Mouse (Mus musculus): Measurements from ENCODE around the gene Vangl2. TPM values are rescaled to one million over a fixed set of nuclear protein-coding genes. Genes with fewer than 3 reads are reported as not detected.

The Vangl2 gene
- polyA plus RNA-seq, 1 experiment from 2014 or later = 60.4 TPM

DNA sequence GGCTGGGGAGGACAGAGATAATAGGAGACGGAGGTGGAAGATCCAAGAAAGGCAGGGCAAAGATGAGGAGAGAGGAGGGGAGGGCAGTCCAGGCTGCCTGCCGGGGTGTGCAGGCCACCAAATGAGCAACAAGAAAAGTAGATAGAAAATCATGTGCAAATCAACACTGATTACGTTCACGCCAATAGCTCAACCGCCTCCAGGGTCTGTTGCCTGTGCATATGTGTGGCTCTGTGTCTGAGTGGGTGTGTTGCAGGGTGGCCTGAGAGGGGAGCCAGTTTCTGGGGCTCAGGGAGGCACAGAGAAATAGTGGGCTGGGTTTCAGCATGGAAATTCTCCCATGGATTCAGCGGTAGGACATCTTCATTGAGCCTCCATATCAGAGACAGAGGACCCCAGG, 30.1 kb upstream of the Vangl2 start:
- 49% methylated on average over 6 of the region's 6 CpGs for WGBS
- no peaks in the 10 kb centered on the region for H3K9me3 ChIP-seq (replicated peaks)
- peak overlapping the region; percentile 91 for H3K27ac ChIP-seq
- H3K4me3 ChIP-seq = no peak overlapping the region
- 0 out of 2 replicates have a peak, but pooled peaks cover 2% of the 10 kb centered on the region for H3K27me3 ChIP-seq
- no peaks in the 10 kb centered on the region for H3K36me3 ChIP-seq
- ATAC-seq (ENCODE audit: low FRiP score) = peak; percentile 7; the same call in 1 of the 2 replicates
- H3K9ac ChIP-seq = peak overlapping the region; percentile 45
- H3K4me2 ChIP-seq (replicated peaks) = peak overlapping the region; percentile 72
- peaks cover 69% of the 10 kb centered on the region for H3K4me1 ChIP-seq

DNA sequence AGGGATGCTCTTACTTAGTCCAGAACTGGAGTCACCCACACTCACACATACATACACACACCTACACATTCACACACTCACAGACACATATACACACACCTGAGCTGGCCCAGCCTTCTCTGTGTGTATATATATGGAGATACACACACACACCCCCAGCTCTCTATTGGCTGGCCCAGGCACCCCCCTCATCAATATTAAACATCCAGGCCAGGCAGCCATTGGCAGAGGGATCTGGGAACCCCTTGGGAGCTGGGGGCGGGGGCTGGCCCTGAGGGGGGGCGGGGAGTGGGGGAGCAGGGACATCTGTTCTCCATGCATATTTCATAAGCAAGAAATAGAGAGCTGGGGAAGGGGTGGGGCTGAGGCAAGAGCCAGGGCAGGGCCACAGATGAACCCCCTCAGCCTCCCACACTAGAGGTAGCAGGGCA, 29.3 kb upstream of the Vangl2 start, which contains the start of gene Nhlh1:
Nhlh1 (minus strand) TSS at position 83 of the 431 bp plus-strand sequence.
- 13% methylated on average over 2 of the region's 2 CpGs for WGBS
- Histone ChIP-seq H3K9ac (peak within 1 kb of the TSS; percentile 60), H3K4me3 (peak within 1 kb of the TSS; percentile 39), H3K4me1 (peaks cover 76% of the 10 kb centered on the region), H3K36me3 (no peaks in the 10 kb centered on the region), H3K27me3 (peaks cover 6% of the 10 kb centered on the region; the same call in 1 of the 2 replicates), H3K9me3 (replicated peaks) (no peaks in the 10 kb centered on the region), H3K4me2 (replicated peaks) (peak within 1 kb of the TSS; percentile 72), H3K27ac (peak within 1 kb of the TSS; percentile 91)
- peak; percentile 83 for ATAC-seq (ENCODE audit: low FRiP score)

DNA sequence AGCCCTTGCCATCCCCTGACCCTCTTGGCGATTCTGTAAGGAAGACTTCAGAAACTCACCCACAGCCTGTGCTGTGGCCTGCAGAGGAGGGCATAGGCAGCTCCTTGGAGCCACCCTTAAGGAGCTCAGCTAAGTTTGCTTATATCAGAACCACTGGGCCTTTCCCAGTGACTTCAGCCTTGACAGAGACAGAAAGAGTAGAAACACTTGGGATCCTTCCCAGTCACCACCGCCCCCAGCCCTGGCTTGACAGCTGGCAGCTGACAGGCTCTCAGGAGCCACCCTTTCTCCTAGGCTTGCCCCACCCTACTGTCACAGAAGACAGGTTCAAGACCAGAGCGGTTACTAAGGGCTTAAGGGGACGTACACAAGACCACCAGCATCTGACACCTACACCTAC, 28.0 kb upstream of the Vangl2 start:
- H3K9ac ChIP-seq = peak overlapping the region; percentile 60
- H3K9me3 ChIP-seq (replicated peaks) = no peaks in the 10 kb centered on the region
- H3K36me3 ChIP-seq = no peaks in the 10 kb centered on the region
- H3K27me3 ChIP-seq = peaks cover 6% of the 10 kb centered on the region; the same call in 1 of the 2 replicates
- ATAC-seq (ENCODE audit: low FRiP score) = no peak
- H3K4me1 ChIP-seq = peaks cover 73% of the 10 kb centered on the region
- peak overlapping the region; percentile 72 for H3K4me2 ChIP-seq (replicated peaks)
- 65% methylated on average over 4 of the region's 4 CpGs for WGBS
- H3K4me3 ChIP-seq = peak overlapping the region; percentile 39
- peak overlapping the region; percentile 46; the same call in 1 of the 2 replicates for H3K27ac ChIP-seq

DNA sequence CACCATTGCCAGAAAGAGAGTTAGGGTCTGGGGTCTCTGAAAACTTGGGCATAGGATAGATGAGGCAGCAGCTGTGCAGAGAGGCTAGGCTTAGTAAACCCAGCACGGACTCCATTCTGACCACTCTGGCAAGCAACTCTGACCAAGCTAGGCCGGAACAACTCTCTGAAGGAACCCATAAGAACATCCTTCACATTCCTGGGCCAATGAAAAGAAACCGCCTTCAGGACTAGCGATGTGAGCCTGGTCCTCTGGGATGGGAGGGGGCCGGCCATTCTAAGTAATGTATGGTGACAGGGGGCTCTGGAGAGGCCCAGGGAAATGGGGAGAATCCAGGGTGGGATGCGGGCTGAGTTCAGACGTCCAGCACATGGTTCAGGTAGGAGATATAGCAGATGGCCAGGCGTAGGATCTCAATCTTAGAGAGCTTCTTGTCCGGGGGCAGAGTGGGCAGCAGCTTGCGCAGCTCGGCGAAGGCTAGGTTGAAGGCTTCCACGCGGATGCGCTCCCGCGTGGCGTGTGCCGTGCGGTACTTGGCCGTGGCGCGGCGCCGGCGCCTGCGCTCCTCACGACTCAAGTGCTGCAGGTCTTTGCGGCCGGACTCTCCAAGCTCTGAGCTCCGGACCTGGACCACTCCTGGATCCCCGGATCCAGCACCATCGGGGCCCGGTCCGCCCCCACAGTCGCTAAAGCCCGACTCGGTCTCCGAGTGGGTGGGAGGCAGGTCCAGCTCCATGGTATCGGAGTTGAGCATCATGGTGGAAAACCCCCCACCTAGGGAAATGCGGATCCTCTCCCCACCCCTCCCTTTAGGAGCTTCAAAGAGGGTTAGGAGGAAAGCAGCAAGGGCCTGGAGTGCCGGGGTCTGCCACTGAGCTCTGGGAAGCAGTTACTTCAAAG, 25.5 kb upstream of the Vangl2 start:
- WGBS = 4% methylated on average over 42 of the region's 42 CpGs
- peak overlapping the region; percentile 40; the same call in 1 of the 2 replicates for H3K27ac ChIP-seq
- no peak for ATAC-seq (ENCODE audit: low FRiP score)

DNA sequence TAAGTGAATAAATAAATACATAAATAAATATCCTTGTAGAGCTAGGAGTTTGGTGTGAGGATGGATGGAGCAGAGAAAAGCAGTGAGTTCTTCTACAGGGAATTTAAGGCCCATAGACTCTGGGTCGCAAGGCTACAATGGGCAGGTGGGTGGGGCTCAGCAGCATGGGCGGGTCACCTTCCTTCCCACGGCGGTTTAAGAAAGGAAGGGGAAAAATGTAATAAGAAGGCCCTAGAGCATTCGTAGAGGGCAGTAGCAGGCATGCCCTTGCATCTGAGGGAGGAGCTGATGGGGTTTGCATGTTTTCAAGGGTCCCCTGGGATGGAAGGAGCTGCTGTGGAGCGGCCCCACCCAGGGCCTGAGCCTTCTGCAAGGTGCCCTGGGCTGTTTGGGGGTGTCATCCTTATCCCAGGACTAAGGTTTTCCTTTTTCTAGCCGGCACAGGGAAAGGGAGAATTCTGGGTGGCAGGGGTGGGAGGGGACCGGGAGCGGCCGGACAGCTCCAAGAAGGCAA, 24.6 kb upstream of the Vangl2 start:
- Histone ChIP-seq H3K9me3 (replicated peaks) (no peaks in the 10 kb centered on the region), H3K27me3 (peaks cover 6% of the 10 kb centered on the region; the same call in 1 of the 2 replicates), H3K36me3 (no peaks in the 10 kb centered on the region), H3K4me1 (peaks cover 58% of the 10 kb centered on the region), H3K27ac (peak overlapping the region; percentile 70), H3K4me3 (peak overlapping the region; percentile 39), H3K9ac (peak overlapping the region; percentile 64), H3K4me2 (replicated peaks) (peak overlapping the region; percentile 72)
- ATAC-seq (ENCODE audit: low FRiP score) = no peak
- WGBS = 8% methylated on average over 10 of the region's 10 CpGs

More for the DNA sequence above, 25.5 kb upstream of the Vangl2 start:
- peaks cover 58% of the 10 kb centered on the region for H3K4me1 ChIP-seq
- H3K36me3 ChIP-seq = no peaks in the 10 kb centered on the region
- peak overlapping the region; percentile 64 for H3K9ac ChIP-seq
- peak overlapping the region; percentile 72 for H3K4me2 ChIP-seq (replicated peaks)
- no peaks in the 10 kb centered on the region for H3K9me3 ChIP-seq (replicated peaks)
- peaks cover 6% of the 10 kb centered on the region; the same call in 1 of the 2 replicates for H3K27me3 ChIP-seq
- peak overlapping the region; percentile 39 for H3K4me3 ChIP-seq

DNA sequence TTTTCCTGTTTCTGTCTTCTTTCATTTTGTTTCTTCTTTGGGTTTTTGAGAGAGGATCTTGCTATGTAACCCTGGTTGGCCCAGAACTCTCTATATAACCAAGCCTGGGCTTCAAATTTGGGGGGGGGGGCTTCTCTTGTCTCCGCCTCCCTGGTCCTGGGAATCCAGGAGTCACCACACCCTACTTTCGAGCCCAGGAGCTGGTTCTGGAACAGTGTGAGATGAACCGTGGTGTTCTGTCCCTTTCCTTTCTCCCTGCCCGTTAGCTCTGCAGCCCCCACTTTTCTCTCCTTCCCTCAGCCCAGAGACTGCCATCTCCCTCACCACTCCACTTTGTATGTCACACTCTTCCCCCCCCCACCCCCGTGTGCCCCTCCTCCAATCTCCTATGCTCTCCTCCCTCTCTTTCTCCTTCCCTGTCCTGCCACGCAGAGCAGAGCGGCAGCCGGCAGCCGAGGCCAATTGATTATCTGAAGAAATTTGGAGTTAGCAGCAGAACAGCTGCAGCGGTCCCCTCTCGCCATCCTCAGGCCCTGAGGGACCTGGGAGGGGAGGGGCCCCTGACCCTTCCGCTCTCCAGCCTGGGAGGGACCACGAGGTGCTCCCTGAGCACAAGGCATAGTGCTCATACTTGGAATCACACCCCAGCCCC, 21.0 kb upstream of the Vangl2 start:
- Histone ChIP-seq H3K4me1 (peaks cover 46% of the 10 kb centered on the region), H3K4me2 (replicated peaks) (peak overlapping the region; percentile 29), H3K9ac (peak overlapping the region; percentile 35; the same call in 1 of the 2 replicates), H3K36me3 (no peaks in the 10 kb centered on the region), H3K4me3 (no peak overlapping the region), H3K27ac (peak overlapping the region; percentile 94), H3K27me3 (peaks cover 12% of the 10 kb centered on the region; the same call in 1 of the 2 replicates), H3K9me3 (replicated peaks) (no peaks in the 10 kb centered on the region)
- WGBS = 16% methylated on average over 13 of the region's 13 CpGs
- ATAC-seq (ENCODE audit: low FRiP score) = peak; percentile 76

DNA sequence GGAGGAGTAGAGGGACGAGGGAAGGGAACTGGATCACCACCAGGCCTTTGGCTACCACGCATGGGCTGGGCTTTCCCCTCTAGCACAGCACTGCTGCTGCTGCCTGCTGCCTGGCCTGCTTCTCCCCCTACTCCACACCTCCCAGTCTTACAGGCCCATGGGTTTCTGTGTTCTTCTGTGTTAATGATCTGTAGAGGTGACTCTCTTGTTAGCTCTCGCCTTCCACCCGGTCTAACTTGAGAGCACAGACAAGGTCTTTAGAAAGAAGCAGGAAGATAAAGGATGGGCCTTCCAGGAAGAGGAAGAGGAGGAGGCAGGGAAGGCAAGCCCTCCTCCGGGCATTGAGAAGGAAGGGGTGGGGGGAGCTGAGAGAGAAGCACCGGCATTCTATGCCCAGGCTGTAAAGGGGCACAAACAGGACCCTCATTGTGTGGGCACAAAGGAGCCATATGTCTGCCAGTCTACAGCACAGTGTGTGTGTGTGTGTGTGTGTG, 20.0 kb upstream of the Vangl2 start:
- peak overlapping the region; percentile 29 for H3K9ac ChIP-seq
- ATAC-seq (ENCODE audit: low FRiP score) = peak; percentile 86
- 8% methylated on average over 6 of the region's 6 CpGs for WGBS
- H3K9me3 ChIP-seq (replicated peaks) = no peaks in the 10 kb centered on the region
- peak overlapping the region; percentile 94 for H3K27ac ChIP-seq
- no peaks in the 10 kb centered on the region for H3K36me3 ChIP-seq
- peaks cover 37% of the 10 kb centered on the region for H3K4me1 ChIP-seq
- peaks cover 10% of the 10 kb centered on the region for H3K27me3 ChIP-seq
- peak overlapping the region; percentile 29 for H3K4me2 ChIP-seq (replicated peaks)
- H3K4me3 ChIP-seq = no peak overlapping the region

DNA sequence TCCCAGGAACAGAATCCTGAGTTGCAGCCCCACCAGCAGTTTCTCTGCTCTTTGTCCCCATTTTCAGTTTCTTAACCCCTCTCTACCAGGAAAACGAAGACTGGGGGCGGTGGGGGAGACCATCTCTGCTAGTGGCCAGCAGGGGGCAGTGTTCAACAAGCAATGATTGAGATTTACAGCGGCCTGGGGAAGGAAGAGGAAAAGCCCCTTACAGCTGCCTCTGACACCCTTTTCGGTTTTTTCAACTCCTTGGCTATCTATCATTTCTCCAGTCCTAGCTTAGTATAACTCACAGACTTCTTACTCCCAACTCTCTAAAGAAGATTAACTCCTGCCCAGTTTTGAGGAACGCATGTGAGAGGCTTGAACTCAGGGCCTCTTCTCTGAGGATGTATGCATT, 18.7 kb upstream of the Vangl2 start:
- Histone ChIP-seq H3K9me3 (replicated peaks) (no peaks in the 10 kb centered on the region), H3K4me3 (no peak overlapping the region), H3K9ac (no peak overlapping the region), H3K27ac (peak overlapping the region; percentile 94), H3K36me3 (no peaks in the 10 kb centered on the region), H3K4me1 (peaks cover 28% of the 10 kb centered on the region), H3K4me2 (replicated peaks) (peak overlapping the region; percentile 29), H3K27me3 (peaks cover 6% of the 10 kb centered on the region)
- ATAC-seq (ENCODE audit: low FRiP score) = no peak
- WGBS = 9% methylated on average over 5 of the region's 5 CpGs

DNA sequence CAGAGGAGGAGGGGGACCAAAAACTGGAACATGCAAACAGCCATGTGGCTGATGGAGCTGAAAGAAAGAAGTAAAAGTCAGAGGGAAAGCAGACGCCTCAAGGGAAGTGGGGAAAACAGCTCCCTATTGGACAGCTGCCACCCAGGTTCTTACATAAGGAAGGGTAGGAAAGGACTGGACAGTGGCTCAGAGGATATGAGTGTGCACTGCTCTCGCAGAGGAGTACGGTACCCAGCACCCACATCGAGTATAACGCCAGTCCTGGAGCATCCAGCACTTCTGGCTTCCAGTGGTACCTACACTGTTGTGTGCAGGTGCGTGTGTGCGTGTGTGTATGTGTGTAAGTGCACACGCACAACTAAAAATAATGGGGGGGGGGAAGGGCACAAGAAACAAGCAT, 18.2 kb upstream of the Vangl2 start:
- H3K36me3 ChIP-seq = no peaks in the 10 kb centered on the region
- H3K27me3 ChIP-seq = peaks cover 6% of the 10 kb centered on the region
- no peak overlapping the region for H3K4me3 ChIP-seq
- H3K4me1 ChIP-seq = peaks cover 28% of the 10 kb centered on the region
- WGBS = 79% methylated on average over 8 of the region's 8 CpGs
- peak overlapping the region; percentile 29 for H3K4me2 ChIP-seq (replicated peaks)
- H3K9ac ChIP-seq = no peak overlapping the region
- no peaks in the 10 kb centered on the region for H3K9me3 ChIP-seq (replicated peaks)
- no peak overlapping the region for H3K27ac ChIP-seq
- ATAC-seq (ENCODE audit: low FRiP score) = no peak

DNA sequence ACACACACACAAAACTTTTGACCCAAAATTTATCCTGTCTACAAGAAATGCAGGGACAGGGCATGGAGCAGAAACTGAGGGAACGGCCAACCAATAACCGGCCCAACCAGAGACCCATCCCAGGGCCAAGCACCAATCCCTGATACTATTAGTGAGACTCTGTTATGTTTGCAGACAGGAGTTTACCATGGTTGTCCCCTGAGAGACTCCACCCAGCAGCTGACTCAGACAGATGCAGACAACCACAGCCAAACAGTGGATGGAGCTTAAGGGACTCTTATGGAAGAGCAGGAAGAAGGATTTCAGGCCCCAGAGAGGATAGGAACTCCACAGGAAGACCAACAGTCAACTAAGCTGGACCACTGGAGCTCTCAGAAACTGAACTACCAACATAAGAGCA, 1.7 kb upstream of the Vangl2 start:
- no peak for ATAC-seq (ENCODE audit: low FRiP score)
- no peak overlapping the region for H3K9ac ChIP-seq

DNA sequence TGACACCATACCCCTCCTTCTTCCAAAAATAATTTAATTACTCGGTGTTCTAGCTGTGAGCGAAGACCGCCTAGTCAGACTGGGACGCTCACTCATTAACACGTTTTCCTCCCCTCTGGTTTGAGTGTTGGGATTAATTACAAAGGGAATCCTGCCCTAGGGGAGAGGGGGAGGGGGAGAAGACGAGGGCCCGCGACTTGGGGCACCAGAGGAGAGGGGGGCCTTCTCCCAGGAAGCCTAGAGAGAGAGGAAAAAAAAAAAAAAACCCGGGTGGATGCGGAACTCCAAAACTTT, 488 bp downstream of the Vangl2 start:
- no peaks in the 10 kb centered on the region for H3K27me3 ChIP-seq
- no peak for ATAC-seq (ENCODE audit: low FRiP score)
- H3K9ac ChIP-seq = peak overlapping the region; percentile 84
- peak overlapping the region; percentile 98 for H3K27ac ChIP-seq
- no peaks in the 10 kb centered on the region for H3K9me3 ChIP-seq (replicated peaks)
- H3K36me3 ChIP-seq = no peaks in the 10 kb centered on the region
- H3K4me1 ChIP-seq = peaks cover 48% of the 10 kb centered on the region
- WGBS = 6% methylated on average over 10 of the region's 10 CpGs
- H3K4me2 ChIP-seq (replicated peaks) = peak overlapping the region; percentile 90
- peak overlapping the region; percentile 82; the same call in 1 of the 2 replicates for H3K4me3 ChIP-seq

More for the DNA sequence above, 1.7 kb upstream of the Vangl2 start:
- no peak overlapping the region for H3K4me2 ChIP-seq (replicated peaks)
- H3K4me3 ChIP-seq = no peak overlapping the region
- no peaks in the 10 kb centered on the region for H3K36me3 ChIP-seq
- H3K27ac ChIP-seq = no peak overlapping the region
- no peaks in the 10 kb centered on the region for H3K9me3 ChIP-seq (replicated peaks)
- peaks cover 28% of the 10 kb centered on the region for H3K4me1 ChIP-seq
- 86% methylated on average over 2 of the region's 2 CpGs for WGBS
- H3K27me3 ChIP-seq = no peaks in the 10 kb centered on the region
